Comparison of ENCODE assay signal across 8 mouse cellular contexts in the genomic region with DNA sequence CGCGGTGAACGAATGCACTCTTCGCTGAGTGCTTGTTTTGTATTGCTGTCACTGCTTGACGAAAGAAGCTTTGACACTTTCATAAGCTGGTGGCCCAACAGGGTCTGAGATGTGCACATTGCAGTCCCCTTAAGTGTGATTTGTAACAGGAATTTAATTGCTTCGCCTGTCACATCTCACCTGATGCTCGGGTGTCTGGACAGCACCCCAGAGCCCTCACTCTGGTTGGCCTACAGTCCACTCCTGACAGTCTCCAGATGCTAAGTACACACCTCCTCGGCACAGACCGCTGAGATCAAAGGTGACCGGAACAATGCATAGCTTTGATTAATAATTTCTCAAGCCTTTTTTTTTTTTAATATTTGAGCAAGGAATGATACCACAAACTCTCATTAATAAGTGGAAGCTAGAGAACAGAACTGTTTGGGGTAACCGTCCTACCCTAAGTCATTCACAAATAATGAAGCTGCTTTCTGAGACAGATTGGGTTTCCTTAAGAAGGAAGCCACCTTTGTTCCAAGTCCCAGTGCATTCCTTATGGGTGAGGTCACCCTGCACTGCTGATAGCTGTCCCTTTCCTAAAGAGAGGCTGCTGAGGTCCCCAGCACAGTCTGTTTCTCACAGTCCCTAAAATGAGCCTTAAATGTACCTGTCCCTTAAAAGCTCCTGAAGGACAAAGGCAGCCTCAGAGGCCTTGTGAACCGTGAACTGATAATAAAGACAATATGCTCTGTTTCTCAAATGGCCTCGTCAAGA. TPM values are rescaled to one million over a fixed set of nuclear protein-coding genes. Genes with fewer than 3 reads are reported as not detected.
DNase-seq lines count a peak whose midpoint lies in the region; ATAC-seq and TF ChIP-seq lines count a peak whose summit lies in the region.

No protein-coding gene starts in this region.

- no peaks in the 10 kb centered on the region for H3K9me3 ChIP-seq in lung, embryonic 15.5 days
- peaks cover 7% of the 10 kb centered on the region for H3K9me3 ChIP-seq in forebrain, embryonic 16.5 days (ENCODE audit: control insufficient read depth, low read length)
- H3K9me3 ChIP-seq in hindbrain, embryonic 16.5 days (ENCODE audit: control insufficient read depth, low read length) = peaks cover 6% of the 10 kb centered on the region
- H3K9me3 ChIP-seq in stomach, embryonic 15.5 days = no peaks in the 10 kb centered on the region

- H3K27ac ChIP-seq in lung, embryonic 15.5 days = peak overlapping the region; percentile 38
- no peak overlapping the region for H3K27ac ChIP-seq in forebrain, embryonic 16.5 days (ENCODE audit: low read length)
- H3K27ac ChIP-seq in hindbrain, embryonic 16.5 days (ENCODE audit: low read depth, low read length) = no peak overlapping the region
- no peak overlapping the region for H3K27ac ChIP-seq in stomach, embryonic 15.5 days

- intact Hi-C loops in left cerebral cortex, postnatal 10 days (cut with DNase I) = no loop called here

- H3K4me3 ChIP-seq in lung, embryonic 15.5 days = no peak overlapping the region
- no peak overlapping the region for H3K4me3 ChIP-seq in lung, adult 2 months (replicated peaks; ENCODE audit: extremely low read depth, low read depth, low read length)
- H3K4me3 ChIP-seq in forebrain, embryonic 16.5 days (replicated peaks; ENCODE audit: low read length) = no peak overlapping the region
- H3K4me3 ChIP-seq in hindbrain, embryonic 16.5 days (ENCODE audit: low read length) = no peak overlapping the region
- H3K4me3 ChIP-seq in stomach, embryonic 15.5 days (replicated peaks) = no peak overlapping the region

- H3K4me2 ChIP-seq in lung, embryonic 15.5 days = peak overlapping the region; percentile 0; the same call in 1 of the 2 replicates
- no peak overlapping the region for H3K4me2 ChIP-seq in forebrain, embryonic 16.5 days (ENCODE audit: low read length)
- no peak overlapping the region for H3K4me2 ChIP-seq in hindbrain, embryonic 16.5 days (ENCODE audit: low read length)
- no peak overlapping the region for H3K4me2 ChIP-seq in stomach, embryonic 15.5 days

- no peak overlapping the region for H3K9ac ChIP-seq in lung, embryonic 15.5 days
- H3K9ac ChIP-seq in forebrain, embryonic 16.5 days (replicated peaks; ENCODE audit: low read depth, low read length) = no peak overlapping the region
- no peak overlapping the region for H3K9ac ChIP-seq in hindbrain, embryonic 16.5 days (ENCODE audit: low read depth, low read length)
- no peak overlapping the region for H3K9ac ChIP-seq in stomach, embryonic 15.5 days

- no peaks in the 10 kb centered on the region for H3K27me3 ChIP-seq in lung, embryonic 15.5 days
- H3K27me3 ChIP-seq in forebrain, embryonic 16.5 days (replicated peaks; ENCODE audit: control insufficient read depth, insufficient read depth, low read length) = no peaks in the 10 kb centered on the region
- H3K27me3 ChIP-seq in hindbrain, embryonic 16.5 days (replicated peaks; ENCODE audit: control insufficient read depth, insufficient read depth, low read length) = no peaks in the 10 kb centered on the region
- no peaks in the 10 kb centered on the region for H3K27me3 ChIP-seq in stomach, embryonic 15.5 days (replicated peaks)

- DNase-seq in lung, adult 2 months = no peak
- DNase-seq in left cerebral cortex, postnatal 10 days (ENCODE audit: extremely low spot score in 1 of 2, low spot score in 2 of 2) = no peak
- DNase-seq in thymus, postnatal 0 days (ENCODE audit: low spot score) = no peak
- DNase-seq in layer of hippocampus, adult 11-12 months (ENCODE audit: low spot score) = no peak

- peak; percentile 67; the same call in 1 of the 2 replicates for ATAC-seq in lung, embryonic 15.5 days (ENCODE audit: borderline replicate concordance, extremely low read depth, low FRiP score, low TSS enrichment)
- ATAC-seq in forebrain, embryonic 16.5 days = peak; percentile 68
- 0 out of 2 replicates have a peak, but pooled peaks have one; percentile 31 for ATAC-seq in hindbrain, embryonic 16.5 days
- ATAC-seq in stomach, embryonic 15.5 days (ENCODE audit: insufficient read depth, low FRiP score, low read depth) = peak; percentile 72

- TF ChIP-seq POLR2A in lung, adult 2 months (IDR thresholded peaks at IDR 0.05; ENCODE audit: borderline replicate concordance, extremely low read depth, low read depth, low read length) = no peak

- peaks cover 10% of the 10 kb centered on the region; the same call in 1 of the 2 replicates for H3K4me1 ChIP-seq in lung, embryonic 15.5 days
- no peaks in the 10 kb centered on the region; the same call in 1 of the 2 replicates for H3K4me1 ChIP-seq in lung, adult 2 months (ENCODE audit: control insufficient read depth, insufficient read depth, low read length)
- H3K4me1 ChIP-seq in forebrain, embryonic 16.5 days (replicated peaks; ENCODE audit: control insufficient read depth, insufficient read depth, low read length) = peaks cover 6% of the 10 kb centered on the region; the same call in 1 of the 2 replicates
- peaks cover 4% of the 10 kb centered on the region; the same call in 1 of the 2 replicates for H3K4me1 ChIP-seq in hindbrain, embryonic 16.5 days (ENCODE audit: control insufficient read depth, insufficient read depth, low read depth, low read length)
- H3K4me1 ChIP-seq in stomach, embryonic 15.5 days = no peaks in the 10 kb centered on the region

- peaks cover 8% of the 10 kb centered on the region; the same call in 1 of the 2 replicates for H3K36me3 ChIP-seq in lung, embryonic 15.5 days
- no peaks in the 10 kb centered on the region for H3K36me3 ChIP-seq in forebrain, embryonic 16.5 days (ENCODE audit: control insufficient read depth, insufficient read depth)
- H3K36me3 ChIP-seq in hindbrain, embryonic 16.5 days (ENCODE audit: control insufficient read depth, insufficient read depth, low read length) = peaks cover 4% of the 10 kb centered on the region; the same call in 1 of the 2 replicates
- no peaks in the 10 kb centered on the region for H3K36me3 ChIP-seq in stomach, embryonic 15.5 days

- TF ChIP-seq CTCF in lung, adult 2 months (IDR thresholded peaks at IDR 0.05; ENCODE audit: insufficient read depth, low read length) = no peak

- 51% methylated on average over 13 of the region's 13 CpGs for WGBS in lung, embryonic 15.5 days
- 51% methylated on average over 13 of the region's 13 CpGs for WGBS in lung, adult 2 months
- WGBS in forebrain, embryonic 16.5 days = 31% methylated on average over 13 of the region's 13 CpGs
- WGBS in hindbrain, embryonic 16.5 days = 50% methylated on average over 13 of the region's 13 CpGs
- WGBS in stomach, embryonic 15.5 days = 55% methylated on average over 13 of the region's 13 CpGs

RNA-seq across cellular contexts. Expression of gene Sh3rf1, which starts 23.8 kb away (rescaled TPM):
- 15.8 and 16.8 TPM in 2 replicates for polyA plus RNA-seq in lung, embryonic 15.5 days (2015; fragmentation: Nextera tagmentation; extraction: Ambion mirVana)
- polyA plus RNA-seq in lung, adult 2 months (2012; rRNA removed) = 19.7 and 20.1 TPM in 2 replicates
- polyA plus RNA-seq in forebrain, embryonic 16.5 days (2015; fragmentation: Nextera tagmentation; extraction: Ambion mirVana) = 30.4 and 33.6 TPM in 2 replicates
- 23.3 and 28.2 TPM in 2 replicates for polyA plus RNA-seq in hindbrain, embryonic 16.5 days (2015; fragmentation: Nextera tagmentation; extraction: Ambion mirVana)
- 11.0 and 11.4 TPM in 2 replicates for polyA plus RNA-seq in stomach, embryonic 15.5 days (2015; fragmentation: Nextera tagmentation; extraction: Ambion mirVana)
- 10 to 100 TPM; 42.1 to 42.2 TPM for total RNA-seq in left cerebral cortex, postnatal 10 days (2021)
- polyA plus RNA-seq in thymus, postnatal 0 days (2015; fragmentation: Nextera tagmentation; extraction: Ambion mirVana) = 6.0 and 6.5 TPM in 2 replicates
